Mouse (Mus musculus) monocyte, adult 5-6 weeks (primary cell): Measurements from ENCODE around the gene Tmcc2. TPM values are rescaled to one million over a fixed set of nuclear protein-coding genes. Genes with fewer than 3 reads are reported as not detected.
"Not testable (repeated sequence)": the region's sequence is repeated elsewhere in the genome, so short reads cannot be mapped to it uniquely, and the experiment has no call there.

Experiments used
- ATAC-seq: fragments of 153-309, 156-312 bp; replicated peaks from 2 replicates; pipeline ENCODE4 v1.8.0; 2017; ENCODE audit warnings: mild to moderate bottlenecking; ENCODE audit not compliant: low TSS enrichment, insufficient number of reproducible peaks, severe bottlenecking, poor library complexity, low FRiP score
- total RNA-seq: library from RNA; stranded (forward); fragments of 200-1000, 200-491, 200-594 nt; gene quantifications from 3 replicates; pipeline ENCODE4 v1.2.3, GENCODE M21; 2017

Gene Tmcc2
- total RNA-seq, 1 experiment from 2014 or later: 3.8 TPM

DNA sequence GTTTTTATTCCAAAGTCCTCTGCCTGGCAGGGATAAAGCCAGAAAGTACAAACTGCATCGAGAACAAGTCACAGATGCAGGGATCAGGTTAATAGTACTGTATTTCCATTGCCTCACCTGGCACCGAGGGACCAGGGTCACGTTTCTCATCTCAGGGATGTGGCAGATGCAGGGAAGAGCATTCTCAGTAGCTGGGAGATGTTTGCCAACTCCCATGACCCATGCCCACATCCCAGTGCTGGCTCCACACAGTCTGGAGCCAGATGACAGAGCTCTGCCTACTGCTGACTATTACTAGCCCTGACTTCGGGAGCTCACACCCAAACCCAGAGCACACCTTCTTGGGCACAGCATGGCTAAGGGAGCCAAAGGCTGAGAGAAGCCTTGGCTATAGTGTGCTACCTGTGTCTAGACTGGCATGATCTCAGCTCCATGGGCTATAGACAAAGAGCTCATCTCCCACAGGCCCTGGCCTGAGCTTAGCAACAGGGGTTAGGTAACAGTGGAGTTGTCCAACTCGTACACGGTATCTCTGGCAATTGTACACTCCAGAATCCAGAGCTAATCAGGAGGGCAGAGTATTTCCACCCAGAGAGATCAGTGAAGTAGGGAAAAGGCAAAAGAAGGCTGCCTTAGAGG, 18.1 kb downstream of the Tmcc2 start:
- no peak for ATAC-seq

DNA sequence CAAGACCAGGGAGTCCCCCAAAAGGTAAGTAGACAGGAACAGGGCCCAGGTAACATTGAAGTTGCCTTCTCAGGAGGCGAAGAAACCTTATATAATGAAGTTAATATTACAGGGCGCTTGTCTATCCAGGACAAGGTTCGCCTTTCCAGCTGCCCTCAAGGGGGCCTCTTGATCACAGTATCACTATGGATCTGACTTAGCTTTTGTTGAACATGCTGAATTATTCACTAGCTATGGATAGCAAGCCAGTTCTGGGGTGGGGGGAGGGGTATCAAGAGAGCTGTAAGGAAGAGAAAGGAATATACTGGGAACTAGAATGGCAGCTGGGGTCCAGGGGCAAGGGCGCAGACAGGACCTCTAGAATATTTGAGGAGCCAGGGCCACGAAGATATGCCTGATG, 18.7 kb downstream of the Tmcc2 start:
- ATAC-seq: no peak

DNA sequence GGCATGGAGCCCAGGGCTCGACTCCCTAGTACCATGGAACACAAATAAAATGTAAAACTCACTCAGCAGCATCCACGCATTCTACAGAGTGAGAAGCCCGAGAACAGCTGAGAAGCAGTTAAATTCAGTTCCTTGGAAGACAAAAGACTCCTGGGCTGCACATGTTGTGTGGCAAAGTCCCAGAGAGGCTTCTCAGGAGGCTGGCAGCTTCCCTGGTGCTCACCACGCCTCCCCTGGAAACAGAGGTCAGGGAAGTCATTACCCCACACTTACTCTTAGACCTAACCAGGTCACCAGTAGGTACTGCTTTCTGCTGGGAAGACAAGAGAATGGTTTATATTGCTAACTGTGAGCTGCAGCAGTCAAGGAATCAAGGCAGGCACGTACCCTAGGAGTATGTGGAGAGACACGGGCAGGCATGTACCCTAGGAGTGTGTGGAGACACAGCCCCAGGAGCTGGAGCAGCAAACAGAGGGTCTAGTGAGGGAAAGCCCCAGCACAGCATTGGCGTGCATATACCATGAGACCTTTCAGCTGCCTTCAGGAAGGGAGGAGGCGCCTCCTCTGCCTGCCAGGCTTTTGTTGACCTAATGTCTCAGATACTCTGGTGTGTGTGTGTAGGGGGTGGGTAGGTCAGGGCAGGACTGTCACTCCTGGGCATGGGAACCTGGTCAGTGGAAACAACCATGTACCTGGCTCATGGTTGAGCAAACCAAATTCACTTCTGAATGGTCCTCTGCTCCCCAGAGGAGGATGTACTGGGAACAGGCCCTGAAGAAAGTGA, 19.6 kb downstream of the Tmcc2 start:
- no peak for ATAC-seq

DNA sequence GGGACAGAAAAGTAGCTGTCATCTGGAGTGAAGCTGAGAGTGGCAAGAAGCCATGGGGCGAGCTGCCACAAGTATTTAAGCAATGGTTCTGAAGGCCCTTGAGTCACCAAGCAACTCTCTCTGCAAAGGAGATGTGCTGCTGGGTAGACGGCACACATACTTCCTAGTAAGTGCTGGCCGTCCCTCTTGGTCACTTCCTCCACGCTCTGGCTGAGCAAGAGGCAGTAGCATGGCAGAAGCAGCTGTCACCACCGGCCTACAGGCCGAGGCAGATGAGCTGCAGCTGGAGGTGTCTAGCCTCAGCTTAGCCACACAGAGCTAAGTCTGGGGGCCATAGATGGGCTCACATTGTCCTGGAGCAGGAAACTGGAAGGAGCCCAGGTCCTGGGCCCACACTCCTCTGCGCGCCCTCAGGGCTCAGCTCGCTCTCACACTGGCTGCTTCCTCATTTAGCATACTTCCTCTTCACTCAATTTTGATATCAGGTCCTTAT, 20.4 kb downstream of the Tmcc2 start:
- peak; percentile 66 for ATAC-seq

DNA sequence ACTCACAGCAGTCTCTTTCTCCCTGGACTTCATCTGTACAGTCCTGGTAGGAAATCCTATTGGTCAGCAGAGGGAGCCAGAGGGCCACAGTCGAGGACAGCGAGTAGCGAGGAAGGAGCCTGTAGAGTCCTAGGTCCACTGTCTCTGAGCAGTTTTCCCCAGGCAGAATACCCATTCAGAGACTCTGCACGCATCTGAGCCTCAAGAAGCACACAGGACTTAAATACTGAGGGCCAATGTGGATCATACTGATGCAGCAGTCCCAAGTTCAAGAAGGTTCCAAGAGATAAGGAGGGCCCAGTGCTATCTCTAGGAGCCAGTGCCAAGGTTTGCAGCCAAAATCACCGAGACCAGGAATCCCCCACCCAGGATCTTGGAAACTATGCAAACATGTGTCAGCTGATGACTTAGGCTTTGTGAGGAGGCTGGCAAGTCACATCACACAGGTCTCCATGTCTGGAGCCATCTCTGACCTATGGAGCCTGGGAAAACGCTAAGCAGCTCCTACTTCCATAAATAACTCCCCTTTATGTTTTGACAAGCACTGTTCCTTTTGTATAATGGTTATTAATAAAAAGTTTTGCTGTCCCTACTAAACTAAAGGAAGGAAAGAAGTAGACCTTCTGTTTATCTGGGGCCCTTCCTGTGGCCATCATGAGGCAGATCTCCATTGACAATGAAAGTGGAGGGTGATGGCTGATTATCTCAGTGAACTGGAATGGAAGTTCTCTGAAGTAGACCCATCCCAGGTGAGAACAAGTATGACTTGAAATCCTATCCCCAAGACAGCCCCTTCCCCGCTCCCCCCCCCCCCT, 23.2 kb downstream of the Tmcc2 start:
- ATAC-seq: peak; percentile 71

DNA sequence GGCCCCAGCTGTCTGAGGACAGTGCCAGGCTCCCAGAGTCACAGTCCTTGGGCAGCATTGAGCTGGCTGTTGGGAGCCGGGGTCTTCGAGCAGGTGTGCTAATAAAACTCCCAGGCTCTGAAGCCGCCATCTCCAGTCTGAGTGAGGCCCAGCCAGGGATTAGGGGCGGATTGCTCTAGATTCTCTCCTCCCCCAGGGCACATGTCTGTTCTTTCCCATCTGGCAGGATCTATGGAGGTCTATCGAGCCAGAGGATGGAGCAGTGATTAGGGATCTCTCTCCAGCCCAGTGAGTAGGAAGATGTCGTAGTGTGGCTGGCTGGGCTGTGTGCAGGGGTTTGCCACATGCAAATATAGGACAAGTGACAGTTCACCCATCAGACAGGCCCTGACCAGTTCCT, 24.1 kb downstream of the Tmcc2 start:
- ATAC-seq: no peak

DNA sequence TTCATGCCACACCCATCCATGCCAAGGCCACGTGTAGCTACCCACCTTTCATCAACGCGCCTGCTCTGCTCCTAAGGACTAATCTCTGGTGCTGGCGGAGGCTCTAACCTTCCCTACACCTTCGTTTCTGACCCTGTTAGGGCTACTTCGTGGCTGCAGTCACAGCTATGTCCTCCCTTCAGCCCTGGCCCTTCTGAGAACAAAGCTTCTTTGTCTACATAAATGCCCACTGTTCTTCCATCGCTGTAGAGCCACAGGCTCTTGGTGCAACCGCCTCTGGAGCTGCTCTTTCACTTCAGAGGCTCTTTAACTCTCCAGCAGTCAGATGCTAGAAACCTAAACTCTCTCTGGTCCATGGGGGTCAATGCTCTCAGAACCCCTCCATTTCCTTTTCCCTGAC, 24.8 kb downstream of the Tmcc2 start:
- no peak for ATAC-seq

DNA sequence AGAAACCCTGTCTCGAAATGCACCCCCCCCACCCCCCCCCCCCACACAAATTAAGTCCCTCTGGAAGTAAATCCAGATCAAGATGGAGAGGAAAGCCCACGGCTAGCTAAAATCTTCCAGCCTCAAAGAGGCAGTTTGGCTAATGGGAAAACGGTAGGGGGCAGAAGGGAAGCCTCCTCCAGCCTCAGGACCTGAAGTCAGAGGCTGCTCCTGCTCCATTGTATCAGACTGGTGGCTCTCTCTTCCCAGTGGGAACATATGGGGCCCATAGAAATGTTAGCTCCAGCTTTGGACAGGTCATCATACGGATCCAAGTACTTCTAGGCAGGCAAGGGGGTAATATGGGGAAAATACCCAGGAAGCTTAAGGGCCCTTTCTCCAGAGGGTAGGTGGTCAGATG, 25.4 kb downstream of the Tmcc2 start:
- no peak for ATAC-seq

DNA sequence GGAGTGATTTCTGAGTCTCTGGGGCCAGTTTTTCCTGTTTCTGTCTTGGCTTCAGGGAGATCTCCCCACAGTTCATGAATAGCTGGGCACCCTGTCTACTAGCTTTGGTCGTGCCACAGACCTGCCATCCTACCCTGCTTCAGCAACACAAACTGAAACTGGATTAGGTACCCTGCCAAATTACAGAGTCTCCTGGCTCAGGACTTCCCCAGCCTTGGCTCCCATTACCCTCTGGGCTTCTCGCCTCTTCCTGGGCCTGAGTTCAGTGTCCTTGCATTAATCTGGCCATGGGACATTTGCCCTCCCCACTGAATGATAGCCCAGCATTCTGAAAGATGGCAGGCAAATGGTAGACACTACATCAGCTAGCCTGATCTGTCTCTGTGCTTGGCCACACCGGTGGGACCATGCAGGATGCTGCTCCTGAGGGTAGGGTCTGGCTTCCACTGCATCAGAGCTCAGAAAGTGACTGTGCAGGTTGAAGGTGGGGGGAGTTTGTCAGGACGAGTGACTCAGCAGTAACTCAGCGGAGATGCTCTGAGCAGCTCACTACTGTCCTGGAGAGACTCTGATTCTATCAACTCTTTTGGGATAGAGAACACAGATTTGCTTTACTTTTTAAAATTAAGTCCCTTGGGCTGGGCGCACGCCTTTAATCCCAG, 26.1 kb downstream of the Tmcc2 start:
- ATAC-seq: no peak

DNA sequence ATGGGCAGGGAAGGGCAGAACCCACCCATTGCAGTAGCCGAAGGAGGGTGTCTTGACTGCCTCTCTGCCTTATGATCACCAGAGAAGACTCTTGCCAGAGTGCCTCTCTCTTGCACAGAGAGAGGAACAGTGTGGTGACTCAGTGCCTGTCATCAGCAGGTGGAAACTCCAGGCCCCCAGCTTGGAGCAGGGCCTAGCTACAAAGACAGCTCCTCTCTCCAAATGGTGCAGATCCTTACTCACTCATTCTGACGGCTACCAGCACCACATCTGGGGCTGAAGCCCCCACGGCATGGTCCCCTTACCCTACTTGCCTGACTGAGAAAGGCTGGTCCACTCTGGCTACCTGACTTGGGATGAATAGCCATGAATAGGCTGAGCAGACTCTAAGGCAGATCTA, 26.7 kb downstream of the Tmcc2 start:
- ATAC-seq: no peak

DNA sequence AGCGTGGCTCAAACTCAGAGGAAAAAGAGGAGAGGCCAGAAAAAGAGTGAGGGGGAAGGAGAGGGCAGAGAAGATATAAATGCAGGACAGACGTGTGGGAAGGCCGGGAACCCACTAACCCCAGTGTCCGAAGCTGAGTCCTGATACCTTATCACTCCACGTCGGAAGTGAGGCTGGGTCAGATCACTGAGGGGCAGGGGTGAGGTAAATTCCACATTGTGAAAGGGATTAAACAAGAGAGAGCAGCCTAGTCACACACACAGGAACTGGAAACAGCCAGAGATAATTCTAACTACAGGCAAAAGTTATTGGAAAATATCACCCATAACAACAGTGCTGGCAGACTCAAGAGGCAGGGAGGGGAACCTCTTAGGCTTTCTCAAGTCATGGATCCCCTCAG, 29.1 kb downstream of the Tmcc2 start:
- ATAC-seq: no peak

DNA sequence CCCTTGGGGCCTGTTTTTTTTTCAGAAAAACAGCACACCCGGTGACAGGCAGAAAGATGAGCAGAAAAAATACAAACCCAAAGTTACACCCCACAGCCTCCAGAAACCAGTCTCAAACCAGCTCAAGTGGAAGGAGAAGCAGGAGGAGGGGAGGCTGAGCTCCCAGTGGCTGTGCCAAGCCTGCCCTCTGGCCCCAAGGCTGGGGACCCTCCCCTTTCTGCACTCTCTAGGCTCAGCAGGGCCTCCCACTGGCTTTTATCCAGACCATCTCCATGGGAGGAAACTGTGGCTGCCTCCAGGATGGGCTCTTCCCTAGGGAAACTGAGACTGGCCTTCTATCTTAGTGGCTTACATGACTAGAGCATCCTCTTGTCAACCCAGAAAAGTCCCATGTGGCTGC, 34.2 kb downstream of the Tmcc2 start:
- ATAC-seq: no peak

DNA sequence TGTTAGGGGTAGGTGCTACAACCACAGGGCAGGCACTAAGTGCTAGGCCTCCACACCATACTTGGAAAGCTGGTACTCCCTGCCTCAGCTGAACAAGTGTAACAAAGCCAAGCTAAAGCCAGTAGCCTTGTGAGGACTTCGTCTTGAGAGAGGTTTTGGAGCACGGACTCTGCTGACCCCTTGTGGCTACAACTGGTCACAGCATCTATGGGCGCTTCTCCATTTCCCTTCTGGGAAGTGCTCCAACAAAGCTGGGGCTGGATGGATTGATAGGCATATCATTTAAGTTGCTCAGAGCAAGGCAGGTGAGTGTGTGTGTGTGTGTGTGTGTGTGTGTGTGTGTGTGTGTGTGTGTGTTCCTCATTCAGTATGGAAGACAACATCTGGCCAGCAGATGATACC, 35.2 kb downstream of the Tmcc2 start:
- ATAC-seq: peak; percentile 74

DNA sequence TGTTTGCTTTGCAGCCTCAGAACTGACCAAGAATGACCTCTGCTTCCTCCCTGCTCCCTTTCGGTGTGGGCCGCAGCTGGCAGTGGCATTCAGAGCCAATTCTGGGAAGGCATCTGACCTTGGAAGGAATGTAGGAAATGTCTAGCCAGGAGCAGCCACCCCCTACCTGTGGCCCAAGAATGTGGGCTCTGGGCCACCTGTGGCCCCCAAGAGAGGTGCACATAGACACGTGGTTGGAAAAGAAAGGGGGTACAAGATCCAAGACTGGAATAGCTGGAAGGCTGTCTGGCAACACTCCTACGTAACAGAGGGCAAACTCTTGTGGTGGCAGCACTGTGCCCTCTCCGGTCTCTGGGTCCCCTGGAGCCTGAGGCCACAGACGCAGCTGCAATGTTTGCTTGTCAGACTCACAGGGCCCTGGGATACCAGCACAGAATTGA, 35.9 kb downstream of the Tmcc2 start:
- ATAC-seq: no peak

DNA sequence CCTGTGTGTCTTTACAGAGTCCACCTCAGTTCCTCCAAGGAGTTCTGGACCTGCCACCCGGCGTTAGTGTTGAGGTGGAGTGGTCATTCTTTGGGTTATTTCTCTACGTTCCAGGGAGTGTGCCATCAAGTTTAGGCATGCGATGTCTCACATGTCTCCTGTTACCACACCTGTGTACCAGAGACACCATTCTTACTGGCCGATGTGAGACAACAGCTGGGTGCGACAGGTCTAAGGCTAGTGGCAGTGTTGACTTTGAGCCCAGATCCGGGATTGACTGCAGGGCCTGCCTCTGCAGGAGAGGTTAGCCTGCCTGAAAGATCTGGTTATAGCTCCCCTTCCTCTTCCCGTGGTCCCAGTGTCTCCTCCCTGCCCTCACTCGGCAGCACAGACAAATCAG, 36.8 kb downstream of the Tmcc2 start:
- no peak for ATAC-seq

DNA sequence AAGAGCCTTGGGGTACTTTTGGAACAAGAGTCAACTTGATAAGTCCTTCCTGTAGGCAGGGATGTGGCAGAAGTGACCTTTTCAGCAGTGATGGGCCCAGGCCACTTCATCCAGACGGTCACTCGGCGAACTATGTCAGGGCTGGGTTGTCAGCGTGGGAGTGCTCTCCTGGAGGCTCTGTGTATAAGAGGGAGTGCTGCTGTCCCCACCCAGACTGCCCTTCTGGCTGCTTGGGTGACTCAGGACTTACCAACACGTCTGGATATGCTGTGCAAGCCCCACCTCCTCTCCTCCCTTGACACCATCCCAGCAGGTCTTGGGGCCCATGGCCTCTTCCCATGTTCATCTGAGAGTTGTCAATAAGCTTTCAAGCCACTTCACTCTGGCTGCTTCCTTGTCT, 37.7 kb downstream of the Tmcc2 start:
- no peak for ATAC-seq

DNA sequence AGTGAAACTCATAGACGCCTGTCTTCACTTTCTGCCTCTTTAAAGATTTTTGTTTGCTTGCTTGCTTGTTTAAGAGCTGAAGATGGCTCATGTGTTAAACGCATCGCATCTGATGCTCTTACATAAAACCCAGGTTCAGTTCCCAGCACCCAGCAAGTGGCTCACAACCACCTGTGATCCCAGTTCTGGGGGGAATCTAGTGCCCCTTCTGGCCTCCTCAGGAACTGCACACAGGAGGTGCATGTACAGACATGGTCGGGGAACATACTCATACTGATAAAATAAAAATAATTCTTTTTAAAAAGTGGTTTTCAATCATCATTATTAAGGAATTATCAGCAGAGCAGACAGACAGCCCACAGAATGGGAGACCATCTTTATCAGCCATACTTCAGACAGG, 40.0 kb downstream of the Tmcc2 start:
- no peak for ATAC-seq

DNA sequence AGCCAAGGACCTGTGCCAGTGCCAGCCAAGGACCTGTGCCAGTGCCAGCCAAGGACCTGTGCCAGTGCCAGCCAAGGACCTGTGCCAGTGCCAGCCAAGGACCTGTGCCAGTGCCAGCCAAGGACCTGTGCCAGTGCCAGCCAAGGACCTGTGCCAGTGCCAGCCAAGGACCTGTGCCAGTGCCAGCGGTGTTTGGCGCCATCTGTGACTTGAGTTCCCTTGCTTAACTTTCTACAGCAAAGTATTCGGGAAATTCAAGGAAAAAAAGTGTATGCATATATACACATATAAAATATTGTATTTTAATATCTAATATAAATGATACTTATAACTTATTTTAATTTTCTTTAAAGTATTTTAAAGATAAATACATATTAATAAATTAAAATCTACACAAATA, 41.5 kb downstream of the Tmcc2 start:
- not testable (repeated sequence) for ATAC-seq

DNA sequence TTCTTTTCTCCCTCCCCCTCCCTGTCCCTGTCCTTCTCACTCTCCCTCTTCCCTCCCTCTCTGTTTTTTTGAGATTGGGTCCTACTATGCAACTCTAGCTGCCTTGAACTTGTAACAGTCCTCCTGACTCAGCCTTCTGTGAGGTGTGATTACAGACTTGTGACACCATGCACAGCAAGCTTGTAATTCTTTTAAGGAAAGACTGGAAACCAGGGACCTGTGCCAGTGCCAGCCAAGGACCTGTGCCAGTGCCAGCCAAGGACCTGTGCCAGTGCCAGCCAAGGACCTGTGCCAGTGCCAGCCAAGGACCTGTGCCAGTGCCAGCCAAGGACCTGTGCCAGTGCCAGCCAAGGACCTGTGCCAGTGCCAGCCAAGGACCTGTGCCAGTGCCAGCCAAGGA, 42.0 kb downstream of the Tmcc2 start:
- ATAC-seq: not testable (repeated sequence)
